Mouse (Mus musculus): Measurements from ENCODE around the gene Asb2. TPM values are rescaled to one million over a fixed set of nuclear protein-coding genes. Genes with fewer than 3 reads are reported as not detected.

Asb2 gene
- total and polyA plus RNA-seq, 2 experiments from 2014 or later = 1.5 to 1.6 TPM

DNA sequence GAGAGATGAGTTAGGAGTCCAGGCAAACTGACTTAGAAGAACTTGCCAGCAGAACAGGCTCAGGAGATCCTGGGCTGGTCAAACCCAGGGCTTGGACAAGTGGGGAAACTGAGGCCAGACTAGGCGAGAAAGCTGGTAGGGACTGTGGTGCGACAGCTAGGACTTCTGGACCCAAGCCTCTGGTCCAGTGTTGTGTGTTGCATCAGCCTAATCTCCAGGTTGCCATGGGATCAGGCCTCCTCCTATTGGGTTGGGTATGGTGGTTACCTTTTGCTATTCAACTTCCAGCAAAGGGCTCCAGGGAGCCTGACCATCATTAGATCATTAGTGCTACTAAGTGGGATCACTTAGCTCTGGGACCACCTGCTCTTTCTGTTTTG lies 33.5 kb upstream of the Asb2 start:
- no peak for DNase-seq

GRCm38 (mm10) chr12:103388505-103389347 lies 32.9 kb upstream of the Asb2 start, which contains the start of gene Otub2:
TSS of gene Otub2 (plus strand) at chr12:103388682.
- WGBS = 6% methylated on average over 56 of the region's 58 CpGs
- Histone ChIP-seq H3K9me3 (ENCODE audit: low read length) (no peaks in the 10 kb centered on the region), H3K36me3 (ENCODE audit: insufficient read depth) (no peaks in the 10 kb centered on the region), H3K27me3 (ENCODE audit: insufficient read depth, low read length) (no peaks in the 10 kb centered on the region), H3K9ac (peak within 1 kb of the TSS; percentile 77), H3K4me2 (ENCODE audit: low read depth) (peak within 1 kb of the TSS; percentile 95), H3K4me3 (ENCODE audit: low read depth, low read length) (peak within 1 kb of the TSS; percentile 73), H3K4me1 (ENCODE audit: insufficient read depth) (peaks cover 5% of the 10 kb centered on the region; the same call in 1 of the 2 replicates), H3K27ac (ENCODE audit: low read depth, low read length) (no peak within 1 kb of the TSS)
- DNase-seq (peak; percentile 98), ATAC-seq (peak; percentile 100)
- TF ChIP-seq CTCF (IDR thresholded peaks at IDR 0.05; ENCODE audit: low read depth) = peak; percentile 42

More for the DNA sequence above, 33.5 kb upstream of the Asb2 start:
- ATAC-seq = no peak
- Histone ChIP-seq H3K4me2 (ENCODE audit: low read depth) (peak overlapping the region; percentile 95), H3K27me3 (ENCODE audit: insufficient read depth, low read length) (no peaks in the 10 kb centered on the region), H3K9me3 (ENCODE audit: low read length) (no peaks in the 10 kb centered on the region), H3K4me1 (ENCODE audit: insufficient read depth) (peaks cover 5% of the 10 kb centered on the region; the same call in 1 of the 2 replicates), H3K36me3 (ENCODE audit: insufficient read depth) (no peaks in the 10 kb centered on the region), H3K27ac (ENCODE audit: low read depth, low read length) (no peak overlapping the region), H3K9ac (peak overlapping the region; percentile 77), H3K4me3 (ENCODE audit: low read depth, low read length) (peak overlapping the region; percentile 73)
- WGBS = 65% methylated on average over 2 of the region's 2 CpGs
- TF ChIP-seq CTCF (IDR thresholded peaks at IDR 0.05; ENCODE audit: low read depth) = no peak

GRCm38 (mm10) chr12:103380226-103380625 lies 24.4 kb upstream of the Asb2 start:
- H3K4me3 ChIP-seq (ENCODE audit: low read depth, low read length) = no peak overlapping the region
- no peak for ATAC-seq
- no peaks in the 10 kb centered on the region for H3K4me1 ChIP-seq (ENCODE audit: insufficient read depth)
- H3K4me2 ChIP-seq (ENCODE audit: low read depth) = no peak overlapping the region
- H3K9ac ChIP-seq = no peak overlapping the region
- H3K9me3 ChIP-seq (ENCODE audit: low read length) = no peaks in the 10 kb centered on the region
- no peak for TF ChIP-seq CTCF (IDR thresholded peaks at IDR 0.05; ENCODE audit: low read depth)
- no peaks in the 10 kb centered on the region for H3K36me3 ChIP-seq (ENCODE audit: insufficient read depth)
- 69% methylated on average over 4 of the region's 4 CpGs for WGBS
- no peaks in the 10 kb centered on the region for H3K27me3 ChIP-seq (ENCODE audit: insufficient read depth, low read length)
- H3K27ac ChIP-seq (ENCODE audit: low read depth, low read length) = no peak overlapping the region
- no peak for DNase-seq

DNA sequence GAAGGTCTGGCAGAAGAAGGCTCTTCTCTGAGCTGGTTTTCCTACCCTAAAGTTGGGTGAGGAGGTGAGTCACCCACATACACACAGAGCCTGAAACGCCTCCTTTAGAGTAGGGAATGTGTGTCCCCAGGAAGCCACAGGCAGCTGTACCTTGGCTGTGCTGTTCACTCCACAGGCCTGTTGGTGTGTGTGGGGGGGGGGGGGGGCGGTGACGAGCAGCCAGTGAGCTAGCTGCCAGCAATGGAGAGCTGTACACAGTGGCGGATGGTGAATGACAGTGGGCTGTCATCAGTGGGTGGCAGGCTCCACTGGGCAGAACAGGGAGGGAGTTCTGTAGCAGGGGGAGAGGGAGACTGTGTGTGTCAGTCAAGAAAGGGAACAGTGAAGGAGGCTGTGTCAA lies 21.0 kb upstream of the Asb2 start:
- peak; percentile 68 for ATAC-seq

DNA sequence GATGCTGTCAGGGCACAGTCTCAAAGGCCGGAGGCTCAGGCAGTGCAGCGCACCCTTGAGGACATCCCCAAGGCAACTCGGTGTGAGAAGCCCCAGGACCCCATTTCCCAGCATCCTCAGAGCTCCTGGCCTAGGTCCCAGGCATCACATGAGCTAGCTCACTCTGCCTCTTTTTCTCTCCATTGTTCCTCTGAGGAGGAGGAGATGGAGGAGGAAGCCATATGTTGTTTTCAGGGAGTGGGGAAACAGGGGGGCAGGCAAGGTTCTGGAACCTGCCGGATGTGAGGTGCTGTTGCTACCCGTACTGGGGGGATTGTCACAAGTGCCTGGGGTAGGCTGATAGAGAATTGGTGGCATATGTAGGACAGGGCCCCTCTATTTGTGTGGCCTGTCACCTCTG lies 20.3 kb upstream of the Asb2 start:
- peak; percentile 77 for ATAC-seq
- H3K9me3 ChIP-seq (ENCODE audit: low read length) = no peaks in the 10 kb centered on the region
- peak; percentile 62 for DNase-seq
- no peak overlapping the region for H3K9ac ChIP-seq
- WGBS = 35% methylated on average over 5 of the region's 5 CpGs
- no peaks in the 10 kb centered on the region for H3K4me1 ChIP-seq (ENCODE audit: insufficient read depth)
- H3K36me3 ChIP-seq (ENCODE audit: insufficient read depth) = no peaks in the 10 kb centered on the region
- H3K4me2 ChIP-seq (ENCODE audit: low read depth) = no peak overlapping the region
- H3K27ac ChIP-seq (ENCODE audit: low read depth, low read length) = no peak overlapping the region
- no peak for TF ChIP-seq CTCF (IDR thresholded peaks at IDR 0.05; ENCODE audit: low read depth)
- H3K4me3 ChIP-seq (ENCODE audit: low read depth, low read length) = no peak overlapping the region
- no peaks in the 10 kb centered on the region for H3K27me3 ChIP-seq (ENCODE audit: insufficient read depth, low read length)

More for the DNA sequence above, 21.0 kb upstream of the Asb2 start:
- WGBS = 37% methylated on average over 4 of the region's 4 CpGs
- Histone ChIP-seq H3K9me3 (ENCODE audit: low read length) (no peaks in the 10 kb centered on the region), H3K9ac (no peak overlapping the region), H3K4me3 (ENCODE audit: low read depth, low read length) (no peak overlapping the region), H3K4me1 (ENCODE audit: insufficient read depth) (no peaks in the 10 kb centered on the region), H3K27me3 (ENCODE audit: insufficient read depth, low read length) (no peaks in the 10 kb centered on the region), H3K27ac (ENCODE audit: low read depth, low read length) (no peak overlapping the region), H3K4me2 (ENCODE audit: low read depth) (no peak overlapping the region), H3K36me3 (ENCODE audit: insufficient read depth) (no peaks in the 10 kb centered on the region)
- DNase-seq = peak; percentile 14
- TF ChIP-seq CTCF (IDR thresholded peaks at IDR 0.05; ENCODE audit: low read depth) = no peak

- no peak overlapping the region for H3K27ac ChIP-seq (ENCODE audit: low read depth, low read length)
- no peaks in the 10 kb centered on the region for H3K36me3 ChIP-seq (ENCODE audit: insufficient read depth)
- WGBS = 75% methylated on average over 8 of the region's 8 CpGs
- no peaks in the 10 kb centered on the region for H3K4me1 ChIP-seq (ENCODE audit: insufficient read depth)
- H3K9ac ChIP-seq = no peak overlapping the region
- no peak for ATAC-seq
- no peak overlapping the region for H3K4me2 ChIP-seq (ENCODE audit: low read depth)
- no peaks in the 10 kb centered on the region for H3K27me3 ChIP-seq (ENCODE audit: insufficient read depth, low read length)
- no peak for TF ChIP-seq CTCF (IDR thresholded peaks at IDR 0.05; ENCODE audit: low read depth)
- DNase-seq = no peak
- H3K9me3 ChIP-seq (ENCODE audit: low read length) = no peaks in the 10 kb centered on the region
- H3K4me3 ChIP-seq (ENCODE audit: low read depth, low read length) = no peak overlapping the region
These were observed 17.9 kb upstream of the Asb2 start for GRCm38 (mm10) chr12:103373530-103374236.

DNA sequence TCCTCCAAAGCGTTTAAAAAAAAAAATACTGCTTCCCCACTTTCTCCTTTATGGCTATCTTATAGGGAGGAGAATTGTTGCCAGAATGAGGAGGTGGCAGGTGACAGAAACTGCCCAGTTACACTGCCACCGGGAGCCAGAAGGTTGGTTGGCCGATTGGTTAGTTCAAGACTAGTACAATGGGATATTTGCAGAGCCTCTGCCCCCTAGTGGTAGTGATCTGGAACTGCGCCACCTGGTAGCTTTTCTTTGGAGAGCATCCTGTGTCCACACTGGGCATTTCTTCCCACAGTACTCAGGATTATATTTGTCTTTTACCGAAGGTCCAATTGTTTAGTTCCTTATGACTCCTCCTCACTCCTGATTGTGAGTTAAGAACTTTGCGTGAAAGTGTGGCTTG lies 15.9 kb upstream of the Asb2 start:
- Histone ChIP-seq H3K9me3 (ENCODE audit: low read length) (no peaks in the 10 kb centered on the region), H3K4me3 (ENCODE audit: low read depth, low read length) (no peak overlapping the region), H3K36me3 (ENCODE audit: insufficient read depth) (no peaks in the 10 kb centered on the region), H3K9ac (no peak overlapping the region), H3K4me1 (ENCODE audit: insufficient read depth) (no peaks in the 10 kb centered on the region), H3K4me2 (ENCODE audit: low read depth) (no peak overlapping the region), H3K27ac (ENCODE audit: low read depth, low read length) (no peak overlapping the region), H3K27me3 (ENCODE audit: insufficient read depth, low read length) (no peaks in the 10 kb centered on the region)
- 31% methylated on average over 6 of the region's 6 CpGs for WGBS
- TF ChIP-seq CTCF (IDR thresholded peaks at IDR 0.05; ENCODE audit: low read depth) = peak; percentile 77
- ATAC-seq (no peak), DNase-seq (peak; percentile 40)

All from forebrain, postnatal 0 days (tissue).